Mouse (Mus musculus): ENCODE measurements around the gene Rab5c. TPM values are rescaled to one million over a fixed set of nuclear protein-coding genes. Genes with fewer than 3 reads are reported as not detected.
A peak's percentile ranks its signal among the peaks of the same experiment; 100 is the strongest.

The Rab5c gene
- 194 TPM for polyA plus RNA-seq (2021)

DNA sequence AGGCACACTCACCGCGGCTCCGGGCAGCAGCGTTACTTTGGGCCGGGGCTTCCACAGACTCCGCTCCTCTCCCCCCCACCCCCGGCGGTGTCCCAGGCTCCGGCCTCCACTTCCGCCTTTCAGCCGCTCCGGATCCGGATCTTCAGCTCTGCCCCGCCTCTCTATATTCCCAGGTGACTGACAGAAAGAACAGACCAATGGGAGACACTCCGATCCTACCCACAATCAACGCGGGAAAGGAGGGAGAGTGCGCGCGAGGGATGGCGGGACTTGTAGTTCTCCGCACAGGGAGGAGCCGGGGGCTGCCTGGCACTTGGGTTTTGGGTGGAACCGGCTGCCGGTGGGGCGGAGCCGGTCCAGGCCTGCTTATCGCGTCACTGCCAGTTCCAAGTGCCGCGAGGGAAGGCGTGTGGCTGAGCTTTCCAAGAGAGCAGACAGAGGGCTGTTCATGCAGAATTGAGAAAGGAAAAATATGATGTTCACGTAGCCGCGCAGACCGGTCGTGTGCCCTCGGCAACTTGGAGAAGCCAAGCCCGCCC, at the start of gene Rab5c:
Rab5c (minus strand) TSS at position 150 of the 539 bp plus-strand sequence.
- no peaks in the 10 kb centered on the region for H3K27me3 ChIP-seq
- TF ChIP-seq CTCF (IDR thresholded peaks at IDR 0.05) = no peak
- in situ Hi-C loops (cut with MboI; ENCODE audit: low pct_unique_long_range_greater_than_20kb) = no loop called here
- CTCF ChIA-PET = no interaction called here
- ATAC-seq (peak; percentile 96), DNase-seq (ENCODE audit: low read depth, low spot score) (peak; percentile 87)
- POLR2A ChIA-PET = no interaction called here

DNA sequence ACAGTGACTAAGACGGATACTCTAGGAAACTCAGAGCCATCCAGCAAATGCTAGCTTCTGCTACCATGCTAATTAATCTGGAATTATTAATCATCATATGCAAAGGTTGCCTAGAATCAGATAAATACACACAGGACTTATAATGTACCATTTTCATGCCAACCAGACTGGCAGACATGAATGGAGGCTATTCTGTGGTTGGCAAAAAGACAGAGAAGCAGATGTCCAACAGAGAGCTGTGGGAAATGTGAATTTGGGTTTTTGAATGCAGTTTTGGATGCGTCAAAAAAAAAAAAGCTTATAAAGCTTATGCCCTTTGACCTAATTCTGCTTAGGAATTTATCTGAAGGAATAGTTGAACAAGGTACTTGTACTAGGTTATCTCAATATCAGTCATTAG, 47.8 kb upstream of the Rab5c start:
- ChIA-PET POLR2A (interaction anchor here (0.6 kb wide), 1 partner anchor 247 kb away, joined by 4 read pairs; no protein-coding TSS in a partner anchor), CTCF (interaction anchor here (1.1 to 1.4 kb wide), 2 partner anchors 9 to 172 kb away, joined by 3 to 5 read pairs; no protein-coding TSS in a partner anchor)
- DNase-seq (ENCODE audit: low read depth, low spot score) (no peak), ATAC-seq (no peak)
- in situ Hi-C loops (cut with MboI; ENCODE audit: low pct_unique_long_range_greater_than_20kb) = no loop called here
- H3K27me3 ChIP-seq = no peaks in the 10 kb centered on the region
- no peak for TF ChIP-seq CTCF (IDR thresholded peaks at IDR 0.05)

DNA sequence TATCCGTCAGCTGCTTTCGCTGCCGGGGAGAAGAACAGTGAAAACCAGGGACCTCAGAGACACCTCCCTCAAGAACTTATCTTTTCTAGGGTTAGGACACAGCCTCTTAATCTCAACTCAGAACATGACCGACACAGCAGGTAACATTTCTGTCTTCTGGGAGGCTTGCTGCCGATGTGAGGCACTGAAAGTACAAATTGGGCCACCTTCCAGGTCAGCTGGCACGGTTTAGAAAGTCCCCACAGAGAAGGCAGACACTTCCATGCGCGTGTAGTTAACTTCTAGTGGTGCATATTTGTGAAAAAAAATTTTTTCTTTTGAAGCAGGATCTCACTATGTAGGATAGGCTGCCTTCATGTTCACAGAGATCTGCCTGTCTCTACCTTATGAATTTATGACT, 46.3 kb upstream of the Rab5c start:
- in situ Hi-C loops (cut with MboI; ENCODE audit: low pct_unique_long_range_greater_than_20kb) = no loop called here
- POLR2A ChIA-PET = no interaction called here
- DNase-seq (ENCODE audit: low read depth, low spot score) (no peak), ATAC-seq (no peak)
- H3K27me3 ChIP-seq = no peaks in the 10 kb centered on the region
- TF ChIP-seq CTCF (IDR thresholded peaks at IDR 0.05) = no peak
- CTCF ChIA-PET = no interaction called here

- no peak for TF ChIP-seq CTCF (IDR thresholded peaks at IDR 0.05)
Measured at GRCm38 (mm10) chr11:100782568-100782967, 44.6 kb upstream of the Rab5c start.

GRCm38 (mm10) chr11:100781763-100782475, 43.9 kb upstream of the Rab5c start:
- in situ Hi-C loops (cut with MboI; ENCODE audit: low pct_unique_long_range_greater_than_20kb) = no loop called here
- DNase-seq (ENCODE audit: low read depth, low spot score) (no peak), ATAC-seq (no peak)
- TF ChIP-seq CTCF (IDR thresholded peaks at IDR 0.05) = no peak
- no peaks in the 10 kb centered on the region for H3K27me3 ChIP-seq
- CTCF ChIA-PET = no interaction called here
- POLR2A ChIA-PET = no interaction called here

More at GRCm38 (mm10) chr11:100782568-100782967, 44.6 kb upstream of the Rab5c start:
- no peak for ATAC-seq
- in situ Hi-C loops (cut with MboI; ENCODE audit: low pct_unique_long_range_greater_than_20kb) = no loop called here
- DNase-seq (ENCODE audit: low read depth, low spot score) = no peak
- ChIA-PET CTCF (no interaction called here), POLR2A (no interaction called here)
- no peaks in the 10 kb centered on the region for H3K27me3 ChIP-seq

- DNase-seq (ENCODE audit: low read depth, low spot score) (no peak), ATAC-seq (no peak)
- in situ Hi-C loops (cut with MboI; ENCODE audit: low pct_unique_long_range_greater_than_20kb) = no loop called here
- ChIA-PET CTCF (no interaction called here), POLR2A (interaction anchor here (0.6 to 1.2 kb wide), 2 partner anchors 7 to 10 kb away, joined by 3 read pairs; no protein-coding TSS in a partner anchor)
- TF ChIP-seq CTCF (IDR thresholded peaks at IDR 0.05) = no peak
- no peaks in the 10 kb centered on the region for H3K27me3 ChIP-seq
Measured at GRCm38 (mm10) chr11:100780247-100780646, 42.2 kb upstream of the Rab5c start.

DNA sequence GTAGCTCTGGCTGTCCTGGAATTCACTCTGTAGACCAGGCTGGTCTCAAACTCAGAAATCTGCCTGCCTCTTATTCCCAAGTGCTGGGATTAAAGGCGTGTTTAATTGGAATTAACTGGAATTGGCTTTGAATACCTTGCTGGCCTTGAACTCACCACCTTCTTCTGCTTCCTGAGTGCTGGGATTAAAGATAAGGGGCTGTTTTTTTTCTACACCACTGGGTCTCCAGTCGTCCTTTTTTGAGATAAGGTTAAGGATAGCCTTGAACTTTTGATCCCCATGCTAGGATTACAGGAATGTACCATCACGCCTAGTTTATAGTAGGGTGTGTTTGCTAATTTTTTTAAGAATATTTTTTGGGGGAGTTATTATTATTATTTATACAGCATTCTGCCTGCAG, 40.1 kb upstream of the Rab5c start:
- in situ Hi-C loops (cut with MboI; ENCODE audit: low pct_unique_long_range_greater_than_20kb) = no loop called here

GRCm38 (mm10) chr11:100775921-100776320, 37.9 kb upstream of the Rab5c start:
- in situ Hi-C loops (cut with MboI; ENCODE audit: low pct_unique_long_range_greater_than_20kb) = no loop called here
- ATAC-seq (no peak), DNase-seq (ENCODE audit: low read depth, low spot score) (no peak)
- CTCF ChIA-PET = interaction anchor here (0.6 kb wide), 1 partner anchor 12 kb away, joined by 3 read pairs; no protein-coding TSS in a partner anchor
- POLR2A ChIA-PET = no interaction called here
- no peak for TF ChIP-seq CTCF (IDR thresholded peaks at IDR 0.05)
- no peaks in the 10 kb centered on the region for H3K27me3 ChIP-seq

More for the DNA sequence above, 40.1 kb upstream of the Rab5c start:
- ChIA-PET POLR2A (interaction anchor here (0.6 kb wide), 1 partner anchor 71 kb away, joined by 5 read pairs; no protein-coding TSS in a partner anchor), CTCF (interaction anchor here (1.2 to 1.3 kb wide), 2 partner anchors 12 kb away, joined by 3 to 7 read pairs; no protein-coding TSS in a partner anchor)
- DNase-seq (ENCODE audit: low read depth, low spot score) = no peak
- ATAC-seq = no peak
- H3K27me3 ChIP-seq = no peaks in the 10 kb centered on the region
- no peak for TF ChIP-seq CTCF (IDR thresholded peaks at IDR 0.05)

DNA sequence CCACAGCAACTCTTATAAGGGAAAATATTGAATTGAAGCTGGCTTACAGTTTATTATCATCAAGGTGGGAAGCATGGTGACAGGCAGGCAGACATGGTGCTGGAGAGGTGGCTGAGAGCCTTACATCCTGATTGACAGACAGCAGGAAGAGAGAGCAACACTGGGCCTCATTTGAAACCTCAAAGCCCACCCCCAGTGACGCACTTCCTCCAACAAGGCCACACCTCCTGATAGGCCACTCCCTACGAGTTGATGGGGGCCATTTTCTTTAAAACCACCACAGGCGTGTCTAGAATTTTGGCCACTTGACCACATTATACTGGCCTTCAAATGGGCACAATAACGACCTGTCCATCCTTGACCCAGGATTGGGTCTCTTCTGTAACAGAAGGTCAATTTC, 36.2 kb upstream of the Rab5c start:
- TF ChIP-seq CTCF (IDR thresholded peaks at IDR 0.05) = no peak
- H3K27me3 ChIP-seq = no peaks in the 10 kb centered on the region
- in situ Hi-C loops (cut with MboI; ENCODE audit: low pct_unique_long_range_greater_than_20kb) = no loop called here
- ATAC-seq = no peak
- ChIA-PET CTCF (no interaction called here), POLR2A (no interaction called here)
- no peak for DNase-seq (ENCODE audit: low read depth, low spot score)

GRCm38 (mm10) chr11:100770646-100771408, 32.8 kb upstream of the Rab5c start, which contains the start of gene Ghdc:
Gene Ghdc, minus strand, starts transcription at chr11:100770957.
- POLR2A ChIA-PET = interaction anchor here (1.7 kb wide), 1 partner anchor 37 kb away, joined by 5 read pairs; no protein-coding TSS in a partner anchor
- peak; percentile 80 for ATAC-seq
- TF ChIP-seq CTCF (IDR thresholded peaks at IDR 0.05) = no peak
- H3K27me3 ChIP-seq = no peaks in the 10 kb centered on the region
- CTCF ChIA-PET = interaction anchor here (0.6 to 1.4 kb wide), 3 partner anchors 9 to 183 kb away, joined by 3 to 6 read pairs (median 4); no protein-coding TSS in a partner anchor
- in situ Hi-C loops (cut with MboI; ENCODE audit: low pct_unique_long_range_greater_than_20kb) = no loop called here
- no peak for DNase-seq (ENCODE audit: low read depth, low spot score)

All from Patski (cell line).